Mouse (Mus musculus): ENCODE data around the gene Ifit2. TPM values are rescaled to one million over a fixed set of nuclear protein-coding genes. Genes with fewer than 3 reads are reported as not detected.

The Ifit2 gene
- 1 to 10 TPM; 6.0 to 7.5 TPM for total RNA-seq (2023)

DNA sequence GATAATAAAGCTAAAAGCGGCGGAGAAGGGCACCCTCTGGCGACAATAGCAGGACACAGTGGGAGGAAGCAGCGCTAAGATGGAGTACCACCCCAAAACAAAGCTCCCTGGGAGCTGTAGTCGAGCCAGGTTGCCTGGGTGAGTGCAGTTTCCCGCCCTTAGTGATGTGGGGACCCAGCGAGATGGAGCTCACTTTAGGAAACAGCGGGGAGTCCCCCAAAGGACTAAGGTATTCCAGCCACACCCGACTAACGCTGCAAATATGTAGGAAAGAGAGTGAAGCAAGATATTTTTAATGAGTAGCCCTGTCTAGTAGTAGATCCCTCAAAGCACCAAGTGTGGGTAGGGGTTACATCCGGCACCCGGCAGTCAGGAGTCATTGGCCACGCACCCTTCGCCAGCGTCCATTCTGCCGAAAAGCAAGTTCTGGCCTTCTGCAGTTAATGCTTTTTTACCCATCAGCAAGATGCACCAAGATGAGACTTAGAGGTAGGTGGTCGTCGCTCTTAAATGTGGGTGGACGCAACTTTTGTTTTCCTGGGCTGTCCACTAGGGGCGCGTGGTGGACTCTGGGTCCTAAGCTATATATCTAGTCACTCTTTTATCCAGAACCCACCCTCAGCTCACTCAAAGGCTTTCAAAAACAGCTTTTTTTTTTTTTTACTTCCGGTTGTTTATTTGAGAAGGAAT, at the start of gene Ifit2:
Gene Ifit2, plus strand, starts transcription at position 161 of the 690 bp plus-strand sequence.

GRCm38 (mm10) chr19:34526941-34527682, 23.4 kb upstream of the Ifit2 start, which contains the start of gene Lipa:
Lipa (minus strand) TSS chr19:34527474.

GRCm38 (mm10) chr19:34583126-34583766, 32.8 kb downstream of the Ifit2 start, which contains the start of gene Ifit3:
Ifit3 (plus strand) TSS chr19:34583531.

DNA sequence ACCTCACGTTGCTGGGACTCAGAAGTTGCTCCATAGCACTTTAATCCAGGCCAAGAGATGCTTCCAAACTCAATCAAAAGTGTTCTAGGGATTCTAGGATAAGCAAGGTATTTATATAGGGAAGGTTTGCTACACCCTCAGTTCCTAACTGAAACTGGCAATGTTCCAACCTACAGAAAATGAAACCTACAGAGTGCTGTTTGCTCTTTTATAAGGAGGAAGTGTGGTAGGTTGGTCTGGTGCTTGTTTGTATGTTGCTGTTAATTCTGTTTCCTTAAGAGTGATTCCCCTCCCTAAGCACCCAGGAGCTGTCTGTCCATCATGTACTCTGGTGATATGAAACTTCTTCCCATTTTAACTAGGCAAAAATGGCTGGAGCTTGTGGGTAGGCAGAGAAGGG, 51.4 kb downstream of the Ifit2 start, which contains the start of gene Ifit1bl1:
Gene Ifit1bl1, minus strand, starts transcription at position 69 of the 400 bp plus-strand sequence.

GRCm38 (mm10) chr19:34607237-34608051, 57.0 kb downstream of the Ifit2 start, which contains the start of gene Ifit3b:
Ifit3b (plus strand) TSS chr19:34607970.

Other genes starting within 250 kb of the Ifit2 start
- gene Ch25h, start 75.5 kb upstream of the Ifit2 start, total RNA-seq (2023), result not detected
- gene Lipa, start 23.2 kb upstream of the Ifit2 start, total RNA-seq (2023), result 10 to 100 TPM; 59.9 to 67.6 TPM
- gene Ifit3, start 32.8 kb downstream of the Ifit2 start, total RNA-seq (2023), result 10 to 100 TPM in 1 of 2 experiments, 1 to 10 TPM in 1; 9.3 to 14.8 TPM
- gene Ifit1bl1, start 51.3 kb downstream of the Ifit2 start, total RNA-seq (2023), result 1 to 10 TPM in 1 of 2 experiments, under 1 TPM in 1; 0.77 to 1.2 TPM
- gene Ifit3b, start 57.3 kb downstream of the Ifit2 start, total RNA-seq (2023), result 1 to 10 TPM; 4.0 to 5.3 TPM
- gene Ifit1bl2, start 90.0 kb downstream of the Ifit2 start, total RNA-seq (2023), result 10 to 100 TPM; 13.5 to 17.4 TPM
- 1 to 10 TPM; 2.9 to 6.8 TPM for gene Ifit1, start 90.2 kb downstream of the Ifit2 start, total RNA-seq (2023)
- not detected for gene Slc16a12, start 196.6 kb downstream of the Ifit2 start, total RNA-seq (2023)

Measured in neutrophil, adult 83 days (primary cell).